Mouse (Mus musculus) small intestine, adult 2 months (tissue): Measurements from ENCODE around the gene Pmp22.

Source experiments
- CTCF ChIP-seq: fragments of 200-500 bp; IDR thresholded peaks from 2 replicates; pipeline ENCODE4 v1.5.1; 2012; ENCODE audit warnings: low read depth, mild to moderate bottlenecking, control low read depth, inconsistent platforms, low read length, moderate library complexity, mixed read lengths; ENCODE audit not compliant: insufficient replicate concordance, insufficient read length; ENCODE audit errors: extremely low read depth
- POLR2A ChIP-seq: fragments of 200-500 bp; IDR thresholded peaks from 2 replicates; pipeline ENCODE4 v1.6.1; 2012; ENCODE audit warnings: low read depth, mild to moderate bottlenecking, control low read depth, inconsistent platforms, low read length, moderate library complexity

- TF ChIP-seq CTCF (no peak), POLR2A (no peak)
These were observed 6.5 kb upstream of the Pmp22 start for GRCm38 (mm10) chr11:63122249-63122648.
